Mouse (Mus musculus) kidney, adult 8-10 months (tissue): Measurements from ENCODE around the gene Gm10638.

Experiments used
- DNase-seq, 2 experiments: peaks; one replicate each; pipeline ENCODE4 v3.0.0; 2022

Gene Gm10638

DNA sequence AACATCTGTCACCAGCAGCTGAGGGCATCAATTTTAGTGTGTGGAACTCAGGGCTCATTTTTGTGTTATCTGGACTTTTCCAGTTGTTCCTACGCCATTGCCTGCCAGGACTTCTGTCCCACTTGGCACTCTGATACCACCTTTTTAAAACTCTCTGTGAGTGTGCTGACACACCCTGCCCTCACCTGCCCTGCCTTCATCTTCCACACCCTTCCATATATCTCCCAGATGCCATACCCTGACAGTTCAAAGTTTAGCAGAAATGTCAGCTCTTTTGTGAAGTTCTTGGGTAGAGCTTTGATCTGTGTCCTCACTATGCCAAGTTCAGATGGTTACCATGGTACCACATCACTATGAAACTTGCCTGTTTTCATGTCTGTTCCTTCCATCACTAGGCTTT lies 44.1 kb downstream of the Gm10638 start:
- DNase-seq: no peak

DNA sequence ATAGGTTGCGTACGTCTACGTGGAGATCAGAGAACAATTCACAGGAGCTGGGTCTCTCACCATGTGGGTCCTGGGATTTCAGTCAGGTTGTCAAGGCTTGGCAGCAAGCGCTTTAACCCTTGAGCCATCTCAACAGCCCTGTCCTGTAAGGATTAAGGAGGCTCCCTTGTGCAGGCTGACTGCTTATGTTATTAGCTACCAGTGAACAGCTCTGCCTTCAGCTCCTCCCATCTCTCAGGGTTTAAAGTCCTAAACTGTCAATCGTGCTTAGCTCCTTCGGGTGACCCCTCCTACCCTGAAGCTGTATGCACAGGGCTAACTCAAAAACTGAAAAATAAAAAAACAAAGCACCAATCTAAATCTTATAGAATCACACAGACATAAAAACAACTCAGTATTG lies 46.0 kb downstream of the Gm10638 start:
- peak; percentile 41 to 45 for DNase-seq

DNA sequence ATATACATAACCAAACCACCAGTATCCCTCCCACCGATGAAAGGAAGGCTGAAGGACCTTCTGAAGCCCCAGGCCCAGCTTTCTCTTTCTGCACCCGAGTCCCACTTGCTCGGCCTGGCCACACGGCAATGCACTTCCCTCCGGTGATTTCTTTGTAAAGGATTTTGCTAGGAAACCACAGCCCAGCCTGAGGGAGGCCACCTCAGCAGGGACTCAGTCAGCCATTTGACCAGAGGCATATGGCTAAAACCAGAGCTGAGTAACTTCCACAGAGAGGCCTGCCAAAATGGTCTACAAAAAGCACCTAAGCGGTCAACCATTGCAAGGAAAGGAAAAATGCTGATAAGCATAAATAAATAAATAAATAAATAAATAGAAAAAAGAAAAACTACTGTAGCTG lies 49.2 kb downstream of the Gm10638 start:
- no peak for DNase-seq
